Mouse (Mus musculus): ENCODE results near the gene Ghr. TPM values are rescaled to one million over a fixed set of nuclear protein-coding genes. Genes with fewer than 3 reads are reported as not detected.

Ghr gene
- polyA plus RNA-seq, 1 experiment: 21.3 TPM

DNA sequence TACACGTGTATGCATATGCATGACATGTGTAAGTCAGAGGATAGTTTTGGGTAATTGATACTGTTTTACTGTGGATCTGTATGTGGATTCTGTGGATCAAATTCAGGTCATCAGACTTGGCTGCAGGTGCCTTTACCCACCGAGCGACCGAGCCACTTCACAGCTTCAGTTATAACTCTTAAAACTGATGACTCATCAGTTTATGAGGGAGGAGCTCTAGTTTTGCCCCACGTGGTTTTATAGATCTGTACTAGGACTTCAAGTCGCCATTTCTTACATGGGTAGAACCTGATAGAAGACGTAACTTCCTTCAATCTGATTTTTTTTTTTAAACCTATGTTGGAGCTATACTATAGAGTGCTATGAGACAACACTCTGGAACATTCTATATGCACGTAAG lies 285.7 kb downstream of the Ghr start:
- H3K36me3 ChIP-seq (ENCODE audit: control insufficient read depth, insufficient read depth): no peaks in the 10 kb centered on the region
- TF ChIP-seq E2F4 (IDR thresholded peaks at IDR 0.05; ENCODE audit: insufficient read depth) (no peak), MYOD1 (IDR thresholded peaks at IDR 0.05; ENCODE audit: control insufficient read depth in 1 of 3, insufficient read length in 2 of 3, low read depth in 2 of 3) (no peak), CEBPB (IDR thresholded peaks at IDR 0.05; ENCODE audit: insufficient read depth, poor library complexity, severe bottlenecking) (no peak), POLR2AphosphoS2 (IDR thresholded peaks at IDR 0.05; ENCODE audit: insufficient read length, low read depth) (no peak), POLR2A (IDR thresholded peaks at IDR 0.05; ENCODE audit: insufficient read length, low read depth) (no peak), SRF (IDR thresholded peaks at IDR 0.05; ENCODE audit: control insufficient read depth, insufficient read length, low read depth) (no peak), TCF12 (IDR thresholded peaks at IDR 0.05; ENCODE audit: insufficient read depth, poor library complexity, severe bottlenecking) (no peak), REST (IDR thresholded peaks at IDR 0.05; ENCODE audit: insufficient read depth, insufficient read length) (no peak), TCF3 (IDR thresholded peaks at IDR 0.05; ENCODE audit: insufficient read length, low read depth) (no peak), USF1 (IDR thresholded peaks at IDR 0.05; ENCODE audit: low read depth) (no peak), MAX (IDR thresholded peaks at IDR 0.05; ENCODE audit: low read depth) (no peak), MYOG (IDR thresholded peaks at IDR 0.05; ENCODE audit: control insufficient read depth in 1 of 3, insufficient read depth in 1 of 3, insufficient read length in 2 of 3, low read depth in 2 of 3) (no peak)
- no peak overlapping the region for H3ac ChIP-seq (ENCODE audit: control insufficient read depth, insufficient read length)
- H3K4me2 ChIP-seq (ENCODE audit: low read depth): no peak overlapping the region
- H3K79me2 ChIP-seq (ENCODE audit: control insufficient read depth, insufficient read depth): no peaks in the 10 kb centered on the region
- H3K27me3 ChIP-seq (ENCODE audit: control insufficient read depth, insufficient read depth, insufficient read length): no peaks in the 10 kb centered on the region
- H3K4me3 ChIP-seq: no peak overlapping the region

DNA sequence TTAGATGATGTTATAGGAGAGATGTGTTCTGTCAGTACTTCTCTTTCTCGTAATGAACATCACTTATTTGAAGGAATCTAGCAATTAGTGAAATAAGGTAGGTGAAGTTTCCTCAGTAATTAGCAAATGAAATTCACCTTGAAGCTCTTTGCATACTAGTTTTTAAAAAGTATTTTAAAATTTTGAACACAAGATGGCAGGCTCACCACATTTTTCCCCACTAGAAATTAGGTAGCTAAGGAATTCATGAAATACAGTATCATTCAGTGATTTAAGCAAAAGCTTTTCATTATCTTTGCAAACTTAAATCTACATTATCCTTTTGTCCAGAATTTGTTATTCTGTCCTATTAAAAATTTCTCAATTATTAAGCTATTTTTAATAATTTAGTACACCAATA lies 287.3 kb downstream of the Ghr start:
- TF ChIP-seq MYOD1 (IDR thresholded peaks at IDR 0.05; ENCODE audit: control insufficient read depth in 1 of 3, insufficient read length in 2 of 3, low read depth in 2 of 3) (no peak), USF1 (IDR thresholded peaks at IDR 0.05; ENCODE audit: low read depth) (no peak), POLR2AphosphoS2 (IDR thresholded peaks at IDR 0.05; ENCODE audit: insufficient read length, low read depth) (no peak), MYOG (IDR thresholded peaks at IDR 0.05; ENCODE audit: control insufficient read depth in 1 of 3, insufficient read depth in 1 of 3, insufficient read length in 2 of 3, low read depth in 2 of 3) (no peak), MAX (IDR thresholded peaks at IDR 0.05; ENCODE audit: low read depth) (no peak), SRF (IDR thresholded peaks at IDR 0.05; ENCODE audit: control insufficient read depth, insufficient read length, low read depth) (no peak), E2F4 (IDR thresholded peaks at IDR 0.05; ENCODE audit: insufficient read depth) (no peak), TCF12 (IDR thresholded peaks at IDR 0.05; ENCODE audit: insufficient read depth, poor library complexity, severe bottlenecking) (no peak), REST (IDR thresholded peaks at IDR 0.05; ENCODE audit: insufficient read depth, insufficient read length) (no peak), POLR2A (IDR thresholded peaks at IDR 0.05; ENCODE audit: insufficient read length, low read depth) (no peak), TCF3 (IDR thresholded peaks at IDR 0.05; ENCODE audit: insufficient read length, low read depth) (no peak), CEBPB (IDR thresholded peaks at IDR 0.05; ENCODE audit: insufficient read depth, poor library complexity, severe bottlenecking) (no peak)
- Histone ChIP-seq H3K4me2 (ENCODE audit: low read depth) (no peak overlapping the region), H3K36me3 (ENCODE audit: control insufficient read depth, insufficient read depth) (no peaks in the 10 kb centered on the region), H3ac (ENCODE audit: control insufficient read depth, insufficient read length) (no peak overlapping the region), H3K4me3 (no peak overlapping the region), H3K27me3 (ENCODE audit: control insufficient read depth, insufficient read depth, insufficient read length) (no peaks in the 10 kb centered on the region), H3K79me2 (ENCODE audit: control insufficient read depth, insufficient read depth) (no peaks in the 10 kb centered on the region)

DNA sequence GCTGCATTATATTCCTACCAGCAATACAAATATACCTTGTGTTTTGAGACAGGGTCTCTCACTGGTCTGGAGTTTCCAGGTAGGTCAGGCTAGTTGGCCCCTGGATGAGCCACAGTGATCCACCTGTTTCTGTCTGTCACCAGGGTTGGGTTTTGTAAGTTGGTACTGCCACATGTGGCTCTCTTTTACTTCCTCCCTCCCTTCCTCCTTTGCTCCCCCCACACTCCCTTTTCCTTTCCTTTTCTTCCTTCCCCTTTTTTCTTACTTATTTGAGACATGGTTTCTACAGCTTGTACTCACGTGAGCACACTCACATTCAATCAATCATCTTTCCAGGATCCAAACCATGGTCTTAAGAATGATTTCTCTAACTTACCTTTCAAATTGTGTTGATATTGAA lies 289.8 kb downstream of the Ghr start:
- no peak overlapping the region for H3ac ChIP-seq (ENCODE audit: control insufficient read depth, insufficient read length)
- H3K4me2 ChIP-seq (ENCODE audit: low read depth): no peak overlapping the region
- H3K4me3 ChIP-seq: no peak overlapping the region
- TF ChIP-seq CEBPB (IDR thresholded peaks at IDR 0.05; ENCODE audit: insufficient read depth, poor library complexity, severe bottlenecking) (no peak), TCF3 (IDR thresholded peaks at IDR 0.05; ENCODE audit: insufficient read length, low read depth) (no peak), TCF12 (IDR thresholded peaks at IDR 0.05; ENCODE audit: insufficient read depth, poor library complexity, severe bottlenecking) (no peak), MYOD1 (IDR thresholded peaks at IDR 0.05; ENCODE audit: control insufficient read depth in 1 of 3, insufficient read length in 2 of 3, low read depth in 2 of 3) (peak in 1 of 3 experiments; percentile 37)
- H3K36me3 ChIP-seq (ENCODE audit: control insufficient read depth, insufficient read depth): no peaks in the 10 kb centered on the region
- H3K79me2 ChIP-seq (ENCODE audit: control insufficient read depth, insufficient read depth): no peaks in the 10 kb centered on the region
- H3K27me3 ChIP-seq (ENCODE audit: control insufficient read depth, insufficient read depth, insufficient read length): no peaks in the 10 kb centered on the region

GRCm38 (mm10) chr15:3290435-3290834 lies 292.9 kb downstream of the Ghr start:
- no peaks in the 10 kb centered on the region for H3K27me3 ChIP-seq (ENCODE audit: control insufficient read depth, insufficient read depth, insufficient read length)
- TF ChIP-seq SRF (IDR thresholded peaks at IDR 0.05; ENCODE audit: control insufficient read depth, insufficient read length, low read depth): no peak
- TF ChIP-seq MYOD1 (IDR thresholded peaks at IDR 0.05; ENCODE audit: control insufficient read depth in 1 of 3, insufficient read length in 2 of 3, low read depth in 2 of 3): no peak
- TF ChIP-seq TCF12 (IDR thresholded peaks at IDR 0.05; ENCODE audit: insufficient read depth, poor library complexity, severe bottlenecking): no peak
- TF ChIP-seq REST (IDR thresholded peaks at IDR 0.05; ENCODE audit: insufficient read depth, insufficient read length): no peak
- TF ChIP-seq MYOG (IDR thresholded peaks at IDR 0.05; ENCODE audit: control insufficient read depth in 1 of 3, insufficient read depth in 1 of 3, insufficient read length in 2 of 3, low read depth in 2 of 3): no peak
- no peak for TF ChIP-seq MAX (IDR thresholded peaks at IDR 0.05; ENCODE audit: low read depth)
- no peak for TF ChIP-seq POLR2AphosphoS2 (IDR thresholded peaks at IDR 0.05; ENCODE audit: insufficient read length, low read depth)
- TF ChIP-seq CEBPB (IDR thresholded peaks at IDR 0.05; ENCODE audit: insufficient read depth, poor library complexity, severe bottlenecking): no peak
- no peak for TF ChIP-seq POLR2A (IDR thresholded peaks at IDR 0.05; ENCODE audit: insufficient read length, low read depth)
- TF ChIP-seq E2F4 (IDR thresholded peaks at IDR 0.05; ENCODE audit: insufficient read depth): no peak
- TF ChIP-seq USF1 (IDR thresholded peaks at IDR 0.05; ENCODE audit: low read depth): no peak
- TF ChIP-seq TCF3 (IDR thresholded peaks at IDR 0.05; ENCODE audit: insufficient read length, low read depth): no peak
- H3K4me2 ChIP-seq (ENCODE audit: low read depth): no peak overlapping the region
- no peak overlapping the region for H3ac ChIP-seq (ENCODE audit: control insufficient read depth, insufficient read length)
- no peaks in the 10 kb centered on the region for H3K79me2 ChIP-seq (ENCODE audit: control insufficient read depth, insufficient read depth)
- no peak overlapping the region for H3K4me3 ChIP-seq
- no peaks in the 10 kb centered on the region for H3K36me3 ChIP-seq (ENCODE audit: control insufficient read depth, insufficient read depth)

GRCm38 (mm10) chr15:3286032-3286431 lies 297.3 kb downstream of the Ghr start:
- H3K79me2 ChIP-seq (ENCODE audit: control insufficient read depth, insufficient read depth): no peaks in the 10 kb centered on the region
- no peak for TF ChIP-seq CEBPB (IDR thresholded peaks at IDR 0.05; ENCODE audit: insufficient read depth, poor library complexity, severe bottlenecking)
- no peak overlapping the region for H3K4me3 ChIP-seq
- no peaks in the 10 kb centered on the region for H3K36me3 ChIP-seq (ENCODE audit: control insufficient read depth, insufficient read depth)
- H3ac ChIP-seq (ENCODE audit: control insufficient read depth, insufficient read length): no peak overlapping the region
- no peaks in the 10 kb centered on the region for H3K27me3 ChIP-seq (ENCODE audit: control insufficient read depth, insufficient read depth, insufficient read length)
- no peak overlapping the region for H3K4me2 ChIP-seq (ENCODE audit: low read depth)

Data from myocyte (in vitro differentiated cells).